Mouse (Mus musculus) midbrain, embryonic 11.5 days (tissue): ENCODE measurements around the gene Cacna1c. TPM values are rescaled to one million over a fixed set of nuclear protein-coding genes. Genes with fewer than 3 reads are reported as not detected.

Experiments
- ATAC-seq: fragments of 200-750 bp; cut with Nextera tagmentation; 2 replicates; pipeline ENCODE4 v1.8.0; 2017; ENCODE audit warnings: moderate TSS enrichment, moderate library complexity; ENCODE audit not compliant: low FRiP score
- DNase-seq: peaks from one replicate; pipeline ENCODE4 v3.0.0; 2015; ENCODE audit warnings: low spot score; ENCODE audit errors: missing footprints
- H3K27ac ChIP-seq: fragments of 300-500 bp; sonication (generic); 2 replicates; pipeline ENCODE4 v1.5.1; 2014; ENCODE audit warnings: low read depth, low read length
- H3K27me3 ChIP-seq: fragments of 300-500 bp; sonication (generic); 2 replicates; pipeline ENCODE4 v1.6.1; 2014; ENCODE audit warnings: mild to moderate bottlenecking, low read length, moderate library complexity, mixed read lengths; ENCODE audit not compliant: control insufficient read depth, insufficient read depth
- H3K36me3 ChIP-seq: fragments of 300-500 bp; sonication (generic); 2 replicates; pipeline ENCODE4 v1.6.1; 2014; ENCODE audit warnings: mild to moderate bottlenecking, low read length, moderate library complexity, mixed read lengths; ENCODE audit not compliant: control insufficient read depth, insufficient read depth
- H3K4me1 ChIP-seq: fragments of 300-500 bp; sonication (generic); 2 replicates; pipeline ENCODE4 v1.6.1; 2014; ENCODE audit warnings: low read length; ENCODE audit not compliant: control insufficient read depth, insufficient read depth
- H3K4me2 ChIP-seq: fragments of 300-500 bp; sonication (generic); 2 replicates; pipeline ENCODE4 v1.6.1; 2014; ENCODE audit warnings: mild to moderate bottlenecking, moderate library complexity
- H3K4me3 ChIP-seq: fragments of 300-500 bp; sonication (generic); 2 replicates; pipeline ENCODE4 v1.5.1; 2014; ENCODE audit warnings: low read depth, low read length
- H3K9ac ChIP-seq: fragments of 300-500 bp; sonication (generic); 2 replicates; pipeline ENCODE4 v1.6.1; 2014; ENCODE audit warnings: low read length
- H3K9me3 ChIP-seq: fragments of 300-500 bp; sonication (generic); 2 replicates; pipeline ENCODE4 v1.6.1; 2016; ENCODE audit warnings: low read length; ENCODE audit not compliant: control insufficient read depth
- WGBS: fragments of 180-500 bp; shearing (Covaris S2); extraction: QIAGEN DNeasy Blood & Tissue Kit; methylation state at CpG from one replicate; pipeline ENCODE4 v1.1.7; 2014; 5-methylcytosine and 5-hydroxymethylcytosine counted together
- polyA plus RNA-seq: library from polyadenylated mRNA; unstranded; fragments of >200 nt; fragmentation: Nextera tagmentation; extraction: Ambion mirVana; gene quantifications from 2 replicates; pipeline ENCODE4 v1.2.1, GENCODE M21; 2014

The Cacna1c gene
- polyA plus RNA-seq, 1 experiment from 2014 or later: 2.1 TPM

- no peaks in the 10 kb centered on the region for H3K9me3 ChIP-seq
- no peaks in the 10 kb centered on the region for H3K27me3 ChIP-seq
- H3K36me3 ChIP-seq: peaks cover 3% of the 10 kb centered on the region; the same call in 1 of the 2 replicates
- 0 out of 2 replicates have a peak overlapping the region, but pooled peaks have one; percentile 9 for H3K9ac ChIP-seq
- no peak overlapping the region for H3K4me3 ChIP-seq
- peak overlapping the region; percentile 31; the same call in 1 of the 2 replicates for H3K27ac ChIP-seq
- 47% methylated on average over 15 of the region's 15 CpGs for WGBS
- H3K4me1 ChIP-seq: peaks cover 18% of the 10 kb centered on the region
- no peak for DNase-seq
- H3K4me2 ChIP-seq: no peak overlapping the region
- ATAC-seq: peak; percentile 84
Measured at GRCm38 (mm10) chr6:119198534-119199273, 2.5 kb upstream of the Cacna1c start.

- H3K9ac ChIP-seq: no peak overlapping the region
- H3K4me3 ChIP-seq: no peak overlapping the region
- H3K9me3 ChIP-seq: no peaks in the 10 kb centered on the region
- H3K36me3 ChIP-seq: peaks cover 6% of the 10 kb centered on the region
- H3K4me1 ChIP-seq: peaks cover 16% of the 10 kb centered on the region
- H3K27ac ChIP-seq: no peak overlapping the region
- 84% methylated on average over 7 of the region's 7 CpGs for WGBS
- H3K27me3 ChIP-seq: no peaks in the 10 kb centered on the region
- ATAC-seq (no peak), DNase-seq (peak; percentile 39)
- H3K4me2 ChIP-seq: no peak overlapping the region
Measured at GRCm38 (mm10) chr6:119194601-119195000, 1.6 kb downstream of the Cacna1c start.

GRCm38 (mm10) chr6:119194161-119194560, 2.1 kb downstream of the Cacna1c start:
- Histone ChIP-seq H3K9ac (no peak overlapping the region), H3K4me2 (no peak overlapping the region), H3K4me3 (no peak overlapping the region), H3K4me1 (peaks cover 12% of the 10 kb centered on the region), H3K27ac (no peak overlapping the region), H3K36me3 (peaks cover 6% of the 10 kb centered on the region), H3K27me3 (no peaks in the 10 kb centered on the region), H3K9me3 (no peaks in the 10 kb centered on the region)
- DNase-seq (no peak), ATAC-seq (no peak)
- 80% methylated on average over 9 of the region's 9 CpGs for WGBS

- Histone ChIP-seq H3K27me3 (no peaks in the 10 kb centered on the region), H3K4me1 (peaks cover 7% of the 10 kb centered on the region), H3K4me3 (no peak overlapping the region), H3K27ac (no peak overlapping the region), H3K36me3 (peaks cover 6% of the 10 kb centered on the region), H3K9ac (no peak overlapping the region), H3K9me3 (no peaks in the 10 kb centered on the region), H3K4me2 (no peak overlapping the region)
- 85% methylated on average over 15 of the region's 15 CpGs for WGBS
- ATAC-seq: no peak
- no peak for DNase-seq
Measured at GRCm38 (mm10) chr6:119193571-119194154, 2.6 kb downstream of the Cacna1c start.

GRCm38 (mm10) chr6:119191478-119191877, 4.7 kb downstream of the Cacna1c start:
- peaks cover 6% of the 10 kb centered on the region for H3K36me3 ChIP-seq
- no peaks in the 10 kb centered on the region for H3K9me3 ChIP-seq
- H3K27me3 ChIP-seq: no peaks in the 10 kb centered on the region
- H3K4me3 ChIP-seq: no peak overlapping the region
- DNase-seq (no peak), ATAC-seq (no peak)
- H3K4me1 ChIP-seq: no peaks in the 10 kb centered on the region
- 93% methylated on average over 4 of the region's 4 CpGs for WGBS
- no peak overlapping the region for H3K4me2 ChIP-seq
- no peak overlapping the region for H3K27ac ChIP-seq
- no peak overlapping the region for H3K9ac ChIP-seq

GRCm38 (mm10) chr6:119187631-119188030, 8.6 kb downstream of the Cacna1c start:
- DNase-seq: peak; percentile 4
- Histone ChIP-seq H3K9me3 (no peaks in the 10 kb centered on the region), H3K4me1 (peaks cover 3% of the 10 kb centered on the region; the same call in 1 of the 2 replicates), H3K9ac (no peak overlapping the region), H3K36me3 (peaks cover 3% of the 10 kb centered on the region; the same call in 1 of the 2 replicates), H3K27me3 (no peaks in the 10 kb centered on the region), H3K4me3 (no peak overlapping the region), H3K27ac (no peak overlapping the region), H3K4me2 (no peak overlapping the region)
- 83% methylated on average over 6 of the region's 6 CpGs for WGBS
- no peak for ATAC-seq

GRCm38 (mm10) chr6:119186658-119187057, 9.6 kb downstream of the Cacna1c start:
- peaks cover 3% of the 10 kb centered on the region; the same call in 1 of the 2 replicates for H3K4me1 ChIP-seq
- no peak overlapping the region for H3K4me2 ChIP-seq
- peaks cover 3% of the 10 kb centered on the region; the same call in 1 of the 2 replicates for H3K36me3 ChIP-seq
- ATAC-seq: no peak
- no peaks in the 10 kb centered on the region for H3K9me3 ChIP-seq
- no peaks in the 10 kb centered on the region for H3K27me3 ChIP-seq
- no peak overlapping the region for H3K27ac ChIP-seq
- H3K9ac ChIP-seq: no peak overlapping the region
- peak; percentile 59 for DNase-seq
- no peak overlapping the region for H3K4me3 ChIP-seq
- WGBS: 63% methylated on average over 8 of the region's 8 CpGs

- Histone ChIP-seq H3K4me1 (peaks cover 3% of the 10 kb centered on the region; the same call in 1 of the 2 replicates), H3K9ac (no peak overlapping the region), H3K9me3 (no peaks in the 10 kb centered on the region), H3K27me3 (no peaks in the 10 kb centered on the region), H3K4me3 (no peak overlapping the region), H3K27ac (no peak overlapping the region), H3K4me2 (no peak overlapping the region), H3K36me3 (no peaks in the 10 kb centered on the region)
- 31% methylated on average over 3 of the region's 3 CpGs for WGBS
- ATAC-seq: 0 out of 2 replicates have a peak, but pooled peaks have one; percentile 19
- DNase-seq: no peak
Measured at GRCm38 (mm10) chr6:119183781-119184180, 12.4 kb downstream of the Cacna1c start.

- Histone ChIP-seq H3K27me3 (no peaks in the 10 kb centered on the region), H3K4me3 (no peak overlapping the region), H3K4me2 (no peak overlapping the region), H3K36me3 (no peaks in the 10 kb centered on the region), H3K9ac (no peak overlapping the region), H3K4me1 (peaks cover 7% of the 10 kb centered on the region), H3K9me3 (no peaks in the 10 kb centered on the region), H3K27ac (no peak overlapping the region)
- no peak for DNase-seq
- 87% methylated on average over 9 of the region's 9 CpGs for WGBS
- ATAC-seq: no peak
Measured at GRCm38 (mm10) chr6:119182211-119182610, 14.0 kb downstream of the Cacna1c start.
